Mouse (Mus musculus) left cerebral cortex, adult 9 months (tissue): Measurements from ENCODE around the gene Zfp799.
"Not testable (repeated sequence)": the region's sequence is repeated elsewhere in the genome, so short reads cannot be mapped to it uniquely, and the experiment has no call there.

Experiments used
- DNase-seq, 2 experiments: peaks; one replicate each; pipeline ENCODE4 v3.0.0; 2022; ENCODE audit warnings: low spot score in 2 of 2

Gene Zfp799

GRCm38 (mm10) chr17:32829540-32830417 is at the start of gene Zfp799:
Gene Zfp799 (minus strand): TSS chr17:32830261.
- peak; percentile 69 to 90 for DNase-seq

GRCm38 (mm10) chr17:32878773-32879172 is 48.7 kb upstream of the Zfp799 start:
- DNase-seq = no peak

GRCm38 (mm10) chr17:32877471-32878171 is 47.6 kb upstream of the Zfp799 start:
- DNase-seq = no peak

GRCm38 (mm10) chr17:32872696-32873095 is 42.6 kb upstream of the Zfp799 start:
- no peak for DNase-seq

- no peak for DNase-seq
These were observed 42.0 kb upstream of the Zfp799 start for GRCm38 (mm10) chr17:32872091-32872490.

GRCm38 (mm10) chr17:32871483-32871882 is 41.4 kb upstream of the Zfp799 start:
- DNase-seq = no peak

GRCm38 (mm10) chr17:32867266-32867665 is 37.2 kb upstream of the Zfp799 start:
- not testable (repeated sequence) for DNase-seq

- not testable (repeated sequence) for DNase-seq
These were observed 26.7 kb upstream of the Zfp799 start for GRCm38 (mm10) chr17:32856713-32857112.

- DNase-seq = no peak
These were observed 21.5 kb upstream of the Zfp799 start for GRCm38 (mm10) chr17:32851581-32851980.

- no peak for DNase-seq
These were observed 11.3 kb upstream of the Zfp799 start for GRCm38 (mm10) chr17:32841388-32841787.

- no peak for DNase-seq
These were observed 9.2 kb upstream of the Zfp799 start for GRCm38 (mm10) chr17:32839083-32839802.

- DNase-seq = no peak
These were observed 339 bp upstream of the Zfp799 start for GRCm38 (mm10) chr17:32830418-32830782.

GRCm38 (mm10) chr17:32816074-32816784 is 13.8 kb downstream of the Zfp799 start:
- no peak for DNase-seq

- DNase-seq = no peak
These were observed 15.9 kb downstream of the Zfp799 start for GRCm38 (mm10) chr17:32814136-32814535.

GRCm38 (mm10) chr17:32810648-32811047 is 19.4 kb downstream of the Zfp799 start:
- no peak for DNase-seq

- peak; percentile 25 to 64 for DNase-seq
These were observed 20.3 kb downstream of the Zfp799 start, which contains the start of gene Zfp811 for GRCm38 (mm10) chr17:32809544-32810374. Gene Zfp811 (minus strand): TSS chr17:32809931.

- DNase-seq = no peak
These were observed 21.1 kb downstream of the Zfp799 start for GRCm38 (mm10) chr17:32808921-32809320.

GRCm38 (mm10) chr17:32789244-32789643 is 40.8 kb downstream of the Zfp799 start:
- DNase-seq = no peak

- no peak for DNase-seq
These were observed 41.5 kb downstream of the Zfp799 start for GRCm38 (mm10) chr17:32788576-32788975.

GRCm38 (mm10) chr17:32788094-32788559 is 41.9 kb downstream of the Zfp799 start, which contains the start of gene Zfp871:
Gene Zfp871 (minus strand): TSS chr17:32788287.
- DNase-seq = peak; percentile 85 to 95
